Comparison of ENCODE assay signal across 7 mouse cellular contexts in the genomic region with DNA sequence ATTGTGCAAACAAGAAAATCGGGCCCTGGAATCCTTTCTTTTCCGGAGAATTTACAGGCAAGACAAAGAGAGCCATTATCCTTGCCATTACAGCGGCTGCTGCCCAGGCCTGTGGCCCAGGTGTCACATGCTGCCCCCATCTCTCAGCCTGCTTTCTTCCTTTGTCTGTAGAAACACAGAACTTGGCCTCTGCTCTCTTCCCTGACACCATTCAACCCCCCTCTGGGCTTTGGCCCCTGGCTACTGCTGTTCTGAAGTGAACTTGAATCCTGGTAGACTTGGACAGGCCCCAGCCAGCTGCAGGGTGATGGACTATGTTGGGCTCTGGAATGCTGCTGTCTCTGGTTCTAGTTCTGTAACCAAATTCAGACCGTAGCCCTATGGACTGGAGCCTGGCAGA.
DNase-seq lines count a peak whose midpoint lies in the region; ATAC-seq lines count a peak whose summit lies in the region.

No protein-coding gene starts in this region.

- no peak for DNase-seq in lung, postnatal 14 days
- no peak for DNase-seq in urinary bladder, adult 18-20 months (ENCODE audit: low spot score in 2 of 2)
- DNase-seq in spleen, postnatal 36 days (ENCODE audit: low spot score in 2 of 2) = no peak

- no peaks in the 10 kb centered on the region for H3K36me3 ChIP-seq in lung, embryonic 16.5 days (ENCODE audit: control insufficient read depth, insufficient read depth, low read length)
- no peaks in the 10 kb centered on the region for H3K36me3 ChIP-seq in embryonic facial prominence, embryonic 12.5 days
- no peaks in the 10 kb centered on the region for H3K36me3 ChIP-seq in hindbrain, embryonic 12.5 days
- H3K36me3 ChIP-seq in midbrain, embryonic 16.5 days (ENCODE audit: control insufficient read depth, insufficient read depth, low read length) = no peaks in the 10 kb centered on the region

- H3K27me3 ChIP-seq in lung, embryonic 16.5 days (ENCODE audit: control insufficient read depth, insufficient read depth, low read depth, low read length) = no peaks in the 10 kb centered on the region
- H3K27me3 ChIP-seq in embryonic facial prominence, embryonic 12.5 days = no peaks in the 10 kb centered on the region
- no peaks in the 10 kb centered on the region for H3K27me3 ChIP-seq in hindbrain, embryonic 12.5 days
- H3K27me3 ChIP-seq in midbrain, embryonic 16.5 days (ENCODE audit: control insufficient read depth, insufficient read depth, low read depth, low read length) = no peaks in the 10 kb centered on the region

- peaks cover 20% of the 10 kb centered on the region for H3K4me1 ChIP-seq in lung, embryonic 16.5 days (replicated peaks; ENCODE audit: control insufficient read depth, insufficient read depth, low read length)
- H3K4me1 ChIP-seq in embryonic facial prominence, embryonic 12.5 days = peaks cover 7% of the 10 kb centered on the region; the same call in 1 of the 2 replicates
- peaks cover 7% of the 10 kb centered on the region for H3K4me1 ChIP-seq in hindbrain, embryonic 12.5 days
- H3K4me1 ChIP-seq in midbrain, embryonic 16.5 days (ENCODE audit: control insufficient read depth, insufficient read depth, low read length) = no peaks in the 10 kb centered on the region

- H3K4me3 ChIP-seq in lung, embryonic 16.5 days (ENCODE audit: low read length) = no peak overlapping the region
- no peak overlapping the region for H3K4me3 ChIP-seq in embryonic facial prominence, embryonic 12.5 days
- no peak overlapping the region for H3K4me3 ChIP-seq in hindbrain, embryonic 12.5 days
- no peak overlapping the region for H3K4me3 ChIP-seq in midbrain, embryonic 16.5 days (ENCODE audit: low read depth, low read length)

- H3K4me2 ChIP-seq in lung, embryonic 16.5 days (ENCODE audit: low read depth, low read length) = no peak overlapping the region
- H3K4me2 ChIP-seq in embryonic facial prominence, embryonic 12.5 days (replicated peaks) = no peak overlapping the region
- no peak overlapping the region for H3K4me2 ChIP-seq in hindbrain, embryonic 12.5 days (replicated peaks)
- H3K4me2 ChIP-seq in midbrain, embryonic 16.5 days (ENCODE audit: low read length) = no peak overlapping the region

- WGBS in lung, embryonic 16.5 days = 44% methylated on average over 4 of the region's 4 CpGs
- WGBS in embryonic facial prominence, embryonic 12.5 days = 41% methylated on average over 4 of the region's 4 CpGs
- WGBS in hindbrain, embryonic 12.5 days = 28% methylated on average over 4 of the region's 4 CpGs
- 23% methylated on average over 4 of the region's 4 CpGs for WGBS in midbrain, embryonic 16.5 days

- H3K27ac ChIP-seq in lung, embryonic 16.5 days (ENCODE audit: low read length) = peak overlapping the region; percentile 49
- peak overlapping the region; percentile 7; the same call in 1 of the 2 replicates for H3K27ac ChIP-seq in embryonic facial prominence, embryonic 12.5 days
- 0 out of 2 replicates have a peak overlapping the region, but pooled peaks have one; percentile 56 for H3K27ac ChIP-seq in hindbrain, embryonic 12.5 days
- H3K27ac ChIP-seq in midbrain, embryonic 16.5 days (ENCODE audit: low read length) = no peak overlapping the region

- H3K9me3 ChIP-seq in lung, embryonic 16.5 days (ENCODE audit: control insufficient read depth, low read length) = no peaks in the 10 kb centered on the region
- no peaks in the 10 kb centered on the region for H3K9me3 ChIP-seq in embryonic facial prominence, embryonic 12.5 days
- H3K9me3 ChIP-seq in hindbrain, embryonic 12.5 days (replicated peaks) = no peaks in the 10 kb centered on the region
- no peaks in the 10 kb centered on the region for H3K9me3 ChIP-seq in midbrain, embryonic 16.5 days (replicated peaks; ENCODE audit: control insufficient read depth, low read length, poor library complexity, severe bottlenecking)

- H3K9ac ChIP-seq in lung, embryonic 16.5 days (ENCODE audit: low read length) = 0 out of 2 replicates have a peak overlapping the region, but pooled peaks have one; percentile 11
- H3K9ac ChIP-seq in embryonic facial prominence, embryonic 12.5 days = no peak overlapping the region
- H3K9ac ChIP-seq in hindbrain, embryonic 12.5 days = no peak overlapping the region
- no peak overlapping the region for H3K9ac ChIP-seq in midbrain, embryonic 16.5 days (ENCODE audit: low read depth, low read length)

- ATAC-seq in lung, embryonic 16.5 days (ENCODE audit: low read depth) = peak; percentile 13; the same call in 1 of the 2 replicates
- no peak for ATAC-seq in embryonic facial prominence, embryonic 12.5 days (ENCODE audit: insufficient number of reproducible peaks, insufficient read depth, low FRiP score, low TSS enrichment)
- ATAC-seq in hindbrain, embryonic 12.5 days (ENCODE audit: low FRiP score) = 0 out of 2 replicates have a peak, but pooled peaks have one; percentile 29
- ATAC-seq in midbrain, embryonic 16.5 days = peak; percentile 21; the same call in 1 of the 2 replicates
